ENCODE assay signal across 8 mouse cellular contexts in the genomic region with DNA sequence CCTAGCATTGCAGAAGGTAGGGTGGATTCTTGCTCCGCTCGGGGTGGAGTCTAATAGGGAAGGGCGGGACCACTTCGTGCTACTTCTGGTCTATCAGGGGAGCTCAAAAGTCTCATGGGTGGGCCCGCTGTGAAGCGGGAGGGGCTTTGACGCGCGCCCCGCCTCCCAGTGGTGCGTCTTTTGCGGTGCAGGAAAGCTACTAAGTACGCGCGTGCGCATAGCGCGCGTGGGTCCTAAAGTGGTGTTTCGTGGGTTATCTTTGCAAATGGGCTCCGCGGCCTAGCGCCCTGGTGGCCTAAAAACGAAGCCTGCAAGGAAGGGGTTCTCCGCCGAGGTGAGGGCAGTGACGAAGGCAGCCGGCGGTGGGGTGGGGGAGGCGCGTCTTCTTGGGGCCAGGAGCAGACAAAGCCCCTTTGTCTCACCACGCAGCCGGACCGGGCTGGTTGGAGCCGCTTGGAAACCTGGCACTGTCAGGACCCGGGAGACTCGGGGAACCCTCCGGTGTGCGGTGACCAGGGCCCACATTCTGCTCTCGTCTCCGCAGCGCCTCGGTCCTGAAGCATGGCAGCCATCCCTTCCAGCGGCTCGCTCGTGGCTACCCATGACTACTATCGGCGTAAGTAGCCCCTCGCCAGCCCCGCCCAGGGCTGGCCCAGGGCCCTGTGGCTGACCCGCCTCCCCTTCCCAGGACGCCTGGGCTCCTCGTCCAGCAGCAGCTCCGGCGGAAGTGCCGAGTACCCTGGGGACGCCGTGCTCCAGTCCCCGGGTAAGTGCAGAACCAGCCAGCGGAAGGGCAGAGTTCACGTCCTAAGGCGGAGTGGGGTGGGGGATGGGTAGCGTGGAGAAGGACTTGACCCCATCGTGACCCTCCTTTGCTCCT. TPM values are rescaled to one million over a fixed set of nuclear protein-coding genes. Genes with fewer than 3 reads are reported as not detected.
DNase-seq lines count a peak whose midpoint lies in the region; ATAC-seq and TF ChIP-seq lines count a peak whose summit lies in the region.

TSS of gene Ppdpf (plus strand) at position 127 of the 880 bp plus-strand sequence.

- no peak for TF ChIP-seq CTCF in ES-Bruce4 (IDR thresholded peaks at IDR 0.05; ENCODE audit: low read depth, low read length)
- peak; percentile 43 for TF ChIP-seq CTCF in liver, postnatal 0 days (IDR thresholded peaks at IDR 0.05; ENCODE audit: low read depth)

- 0 out of 2 replicates have a peak, but pooled peaks have one; percentile 24 for TF ChIP-seq EP300 in ES-Bruce4 (IDR thresholded peaks at IDR 0.05; ENCODE audit: insufficient read depth, low read depth, low read length)
- TF ChIP-seq EP300 in liver, postnatal 0 days (IDR thresholded peaks at IDR 0.05; ENCODE audit: low read depth): peak; percentile 40; the same call in 1 of the 2 replicates

- ATAC-seq in cerebellum, adult (ENCODE audit: insufficient number of reproducible peaks, low FRiP score, low TSS enrichment): peak; percentile 78
- peak; percentile 96 for ATAC-seq in forebrain, embryonic 13.5 days
- peak; percentile 93 for ATAC-seq in liver, postnatal 0 days
- peak; percentile 88 for ATAC-seq in neural tube, embryonic 14.5 days (ENCODE audit: low read depth)

- peak within 1 kb of the TSS; percentile 79 for H3K9ac ChIP-seq in ES-Bruce4 (ENCODE audit: low read depth, poor library complexity, severe bottlenecking)
- H3K9ac ChIP-seq in forebrain, embryonic 13.5 days: peak within 1 kb of the TSS; percentile 98
- H3K9ac ChIP-seq in liver, postnatal 0 days (replicated peaks): peak within 1 kb of the TSS; percentile 82
- peak within 1 kb of the TSS; percentile 93 for H3K9ac ChIP-seq in neural tube, embryonic 14.5 days (replicated peaks; ENCODE audit: low read depth, low read length)

- H3K9me3 ChIP-seq in ES-Bruce4 (replicated peaks; ENCODE audit: control insufficient read depth, insufficient read depth, low read length, poor library complexity, severe bottlenecking): no peaks in the 10 kb centered on the region
- no peaks in the 10 kb centered on the region for H3K9me3 ChIP-seq in forebrain, embryonic 13.5 days (replicated peaks)
- no peaks in the 10 kb centered on the region for H3K9me3 ChIP-seq in liver, postnatal 0 days (ENCODE audit: low read length)
- no peaks in the 10 kb centered on the region for H3K9me3 ChIP-seq in neural tube, embryonic 14.5 days (ENCODE audit: control insufficient read depth, low read length)

- peak within 1 kb of the TSS; percentile 81 for H3K4me3 ChIP-seq in ES-Bruce4 (ENCODE audit: low read depth, low read length)
- peak within 1 kb of the TSS; percentile 81 for H3K4me3 ChIP-seq in forebrain, embryonic 13.5 days
- peak within 1 kb of the TSS; percentile 82 for H3K4me3 ChIP-seq in liver, postnatal 0 days (ENCODE audit: low read depth, low read length)
- peak within 1 kb of the TSS; percentile 57 for H3K4me3 ChIP-seq in neural tube, embryonic 14.5 days (ENCODE audit: low read depth, low read length)

- TF ChIP-seq POLR2A in ES-Bruce4 (IDR thresholded peaks at IDR 0.05; ENCODE audit: insufficient read depth, low read length): no peak

- H3K4me2 ChIP-seq in forebrain, embryonic 13.5 days: peak within 1 kb of the TSS; percentile 71
- H3K4me2 ChIP-seq in liver, postnatal 0 days (ENCODE audit: low read depth, low read length): peak within 1 kb of the TSS; percentile 99
- H3K4me2 ChIP-seq in neural tube, embryonic 14.5 days (ENCODE audit: low read depth, low read length): peak within 1 kb of the TSS; percentile 74

- H3K4me1 ChIP-seq in ES-Bruce4 (ENCODE audit: control insufficient read depth, insufficient read depth, low read length): no peaks in the 10 kb centered on the region
- peaks cover 13% of the 10 kb centered on the region for H3K4me1 ChIP-seq in forebrain, embryonic 13.5 days
- peaks cover 15% of the 10 kb centered on the region for H3K4me1 ChIP-seq in liver, postnatal 0 days (ENCODE audit: insufficient read depth)
- H3K4me1 ChIP-seq in neural tube, embryonic 14.5 days (ENCODE audit: control insufficient read depth, insufficient read depth, low read length): peaks cover 4% of the 10 kb centered on the region; the same call in 1 of the 2 replicates

- peak; percentile 93 to 94 for DNase-seq in heart, postnatal 10 days
- peak; percentile 89 for DNase-seq in large intestine, adult 2 months (ENCODE audit: low read depth, low spot score)
- peak; percentile 94 for DNase-seq in liver, postnatal 0 days
- DNase-seq in testis, postnatal 10 days (ENCODE audit: low spot score): peak; percentile 91

- intact Hi-C loops in heart, postnatal 10 days (cut with DNase I): loop anchor here (1.0 to 5.0 kb wide), 4 partner anchors 33 to 310 kb away; partner anchors contain the start of genes Fndc11, Helz2 and Tpd52l2

- no peaks in the 10 kb centered on the region for H3K36me3 ChIP-seq in ES-Bruce4 (ENCODE audit: control insufficient read depth, insufficient read depth, low read length, poor library complexity, severe bottlenecking)
- peaks cover 16% of the 10 kb centered on the region for H3K36me3 ChIP-seq in forebrain, embryonic 13.5 days (ENCODE audit: poor library complexity, severe bottlenecking)
- no peaks in the 10 kb centered on the region for H3K36me3 ChIP-seq in liver, postnatal 0 days (replicated peaks; ENCODE audit: insufficient read depth, low read length)
- 0 out of 2 replicates have a peak, but pooled peaks cover 6% of the 10 kb centered on the region for H3K36me3 ChIP-seq in neural tube, embryonic 14.5 days (ENCODE audit: control insufficient read depth, insufficient read depth, low read length)

- under 1% methylated on average over 63 of the region's 64 CpGs for WGBS in forebrain, embryonic 13.5 days
- 1% methylated on average over 62 of the region's 64 CpGs for WGBS in large intestine, adult 2 months
- under 1% methylated on average over 62 of the region's 64 CpGs for WGBS in liver, postnatal 0 days (ENCODE audit: insufficient replicate concordance)
- WGBS in neural tube, embryonic 14.5 days: under 1% methylated on average over 62 of the region's 64 CpGs

- peak within 1 kb of the TSS; percentile 73 for H3K27ac ChIP-seq in ES-Bruce4 (ENCODE audit: insufficient read depth, low read length)
- H3K27ac ChIP-seq in forebrain, embryonic 13.5 days: peak within 1 kb of the TSS; percentile 95
- peak within 1 kb of the TSS; percentile 95 for H3K27ac ChIP-seq in liver, postnatal 0 days (ENCODE audit: low read depth)
- H3K27ac ChIP-seq in neural tube, embryonic 14.5 days (ENCODE audit: low read depth, low read length): peak within 1 kb of the TSS; percentile 93

- H3K27me3 ChIP-seq in ES-Bruce4 (ENCODE audit: control insufficient read depth, insufficient read depth, low read length, poor library complexity, severe bottlenecking): no peaks in the 10 kb centered on the region
- 0 out of 2 replicates have a peak, but pooled peaks cover 6% of the 10 kb centered on the region for H3K27me3 ChIP-seq in forebrain, embryonic 13.5 days
- no peaks in the 10 kb centered on the region for H3K27me3 ChIP-seq in liver, postnatal 0 days (ENCODE audit: insufficient read depth, low read length)
- H3K27me3 ChIP-seq in neural tube, embryonic 14.5 days (ENCODE audit: control insufficient read depth, insufficient read depth, low read length): no peaks in the 10 kb centered on the region

RNA-seq across cellular contexts. Expression of gene Ppdpf, which starts in this region (rescaled TPM):
- polyA plus RNA-seq in ES-Bruce4 (2011; ENCODE audit: insufficient read depth, insufficient read length, low read depth, missing spikeins): 56.0 and 67.7 TPM in 2 replicates
- 540 and 547 TPM in 2 replicates for polyA plus RNA-seq in forebrain, embryonic 13.5 days (2015; fragmentation: Nextera tagmentation; extraction: Ambion mirVana)
- 10 to 100 TPM; 60.7 to 62.1 TPM for total RNA-seq in heart, postnatal 10 days (2021)
- polyA plus RNA-seq in large intestine, adult 2 months (2012; rRNA removed): 168 and 172 TPM in 2 replicates
- polyA plus RNA-seq in liver, postnatal 0 days (2015; fragmentation: Nextera tagmentation; extraction: Ambion mirVana): 120 and 125 TPM in 2 replicates
- polyA plus RNA-seq in neural tube, embryonic 14.5 days (2014; fragmentation: Nextera tagmentation; extraction: Ambion mirVana): 419 and 445 TPM in 2 replicates

Comparison
In these comparisons a context has a peak if more than half of its experiments do, and no peak if none do; other contexts are left out.
1. Peak in every context shown above with its lines: DNase-seq, ATAC-seq, H3K4me3 ChIP-seq and H3K27ac ChIP-seq.